Mouse (Mus musculus) testis, postnatal 10 days (tissue): Measurements from ENCODE around the gene Zfp553.

Source experiments
- DNase-seq: peaks from one replicate; pipeline ENCODE4 v3.0.0; 2021; ENCODE audit warnings: low spot score

Zfp553 gene

DNA sequence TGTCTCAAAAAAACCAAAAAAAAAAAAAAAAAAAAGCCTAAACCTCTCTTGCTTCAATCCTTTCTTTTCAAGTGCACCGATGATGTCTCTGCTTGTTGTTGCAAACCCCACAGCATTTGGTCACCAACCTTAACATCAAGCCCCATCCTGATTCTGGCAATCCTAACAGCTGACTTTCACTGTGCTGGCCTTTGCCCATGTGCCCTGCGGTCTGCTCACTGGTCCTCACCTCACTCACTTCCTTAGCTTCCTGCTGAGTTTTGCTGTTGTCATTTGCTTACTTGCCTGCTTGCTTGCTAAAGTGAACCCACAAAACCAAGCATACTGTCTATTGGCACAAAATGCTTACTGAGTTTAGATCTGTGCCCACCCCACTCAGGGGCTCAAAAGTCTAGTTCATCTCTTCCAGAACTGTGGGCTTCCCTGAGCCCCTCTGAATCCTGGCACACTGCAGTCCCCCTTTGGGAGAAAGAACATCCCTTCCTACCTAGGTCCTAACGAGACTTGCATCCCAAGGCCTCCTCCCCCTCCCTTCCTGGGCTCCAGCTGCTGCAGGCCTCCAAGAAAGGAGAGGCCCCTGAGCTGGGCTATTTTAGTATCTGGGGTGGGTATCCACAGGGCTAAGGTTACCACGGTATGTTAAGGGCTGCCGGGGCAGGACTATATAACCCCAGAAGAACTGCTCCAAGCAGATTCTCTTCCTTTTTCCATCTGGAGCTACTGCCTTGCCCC, 21.7 kb upstream of the Zfp553 start:
- no peak for DNase-seq

- DNase-seq = peak; percentile 60
Measured at GRCm38 (mm10) chr7:127212432-127213250, 20.2 kb upstream of the Zfp553 start.

DNA sequence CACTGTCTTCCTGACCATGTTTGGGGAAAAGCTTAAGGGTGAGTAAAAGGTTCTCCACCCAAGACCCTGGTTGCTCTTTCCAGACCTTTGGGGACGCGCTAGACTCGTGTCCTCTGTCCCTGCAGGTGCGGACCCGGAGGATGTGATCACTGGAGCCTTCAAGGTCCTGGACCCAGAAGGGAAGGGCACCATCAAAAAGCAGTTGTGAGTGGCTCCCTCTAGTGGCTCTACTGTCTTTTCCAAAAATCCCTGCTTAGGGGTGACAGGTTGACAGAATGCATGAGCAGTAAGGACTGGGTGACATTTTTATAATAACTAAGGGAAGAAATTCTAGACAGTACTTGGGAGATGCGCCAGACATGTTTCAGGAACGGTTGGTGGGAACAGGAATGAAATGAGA, 19.4 kb upstream of the Zfp553 start:
- peak; percentile 56 for DNase-seq

- DNase-seq = no peak
Measured at GRCm38 (mm10) chr7:127213930-127214329, 18.9 kb upstream of the Zfp553 start.

DNA sequence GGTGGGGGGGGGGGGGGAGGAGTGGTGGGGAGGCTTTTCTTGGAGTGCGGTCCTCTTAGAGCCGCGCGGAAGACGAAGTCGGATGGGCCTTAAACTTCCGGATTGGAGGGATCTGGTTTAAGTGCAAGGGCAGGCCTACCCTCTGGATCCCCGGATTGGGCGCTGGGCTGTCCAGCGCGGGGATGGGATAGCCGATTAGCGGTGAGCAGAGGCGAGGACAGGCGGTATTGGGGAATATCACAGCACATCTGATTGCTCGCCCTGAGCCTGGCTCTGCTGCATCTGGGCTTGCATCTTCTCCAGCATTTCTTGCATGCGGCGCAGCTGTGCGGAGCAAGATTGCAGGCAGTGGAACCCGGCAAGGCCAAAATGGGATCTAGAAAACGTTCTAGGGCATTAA, 18.3 kb upstream of the Zfp553 start:
- DNase-seq = no peak

GRCm38 (mm10) chr7:127214981-127215871, 17.6 kb upstream of the Zfp553 start:
- DNase-seq = peak; percentile 64

DNA sequence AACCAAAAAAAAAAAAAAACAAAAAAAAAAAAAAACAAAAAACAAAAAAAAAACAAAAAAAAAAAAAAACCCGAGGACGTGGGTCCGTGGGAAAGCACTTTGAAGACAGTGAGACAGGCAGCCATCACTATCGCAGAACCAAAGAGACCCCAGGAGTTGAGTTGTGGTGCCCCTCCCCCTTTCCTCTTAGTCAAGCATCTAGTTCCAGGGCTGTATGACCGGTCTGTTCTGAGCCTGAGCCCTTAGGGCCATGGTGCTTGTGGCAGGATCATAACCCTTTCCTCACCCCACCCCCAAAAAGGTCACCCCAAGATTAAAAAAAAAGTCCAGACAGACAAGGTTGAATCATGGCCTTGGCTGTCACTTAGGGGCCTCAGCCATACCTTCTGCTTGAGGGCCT, 16.6 kb upstream of the Zfp553 start:
- no peak for DNase-seq

- DNase-seq = no peak
Measured at GRCm38 (mm10) chr7:127217475-127217874, 15.4 kb upstream of the Zfp553 start.

DNA sequence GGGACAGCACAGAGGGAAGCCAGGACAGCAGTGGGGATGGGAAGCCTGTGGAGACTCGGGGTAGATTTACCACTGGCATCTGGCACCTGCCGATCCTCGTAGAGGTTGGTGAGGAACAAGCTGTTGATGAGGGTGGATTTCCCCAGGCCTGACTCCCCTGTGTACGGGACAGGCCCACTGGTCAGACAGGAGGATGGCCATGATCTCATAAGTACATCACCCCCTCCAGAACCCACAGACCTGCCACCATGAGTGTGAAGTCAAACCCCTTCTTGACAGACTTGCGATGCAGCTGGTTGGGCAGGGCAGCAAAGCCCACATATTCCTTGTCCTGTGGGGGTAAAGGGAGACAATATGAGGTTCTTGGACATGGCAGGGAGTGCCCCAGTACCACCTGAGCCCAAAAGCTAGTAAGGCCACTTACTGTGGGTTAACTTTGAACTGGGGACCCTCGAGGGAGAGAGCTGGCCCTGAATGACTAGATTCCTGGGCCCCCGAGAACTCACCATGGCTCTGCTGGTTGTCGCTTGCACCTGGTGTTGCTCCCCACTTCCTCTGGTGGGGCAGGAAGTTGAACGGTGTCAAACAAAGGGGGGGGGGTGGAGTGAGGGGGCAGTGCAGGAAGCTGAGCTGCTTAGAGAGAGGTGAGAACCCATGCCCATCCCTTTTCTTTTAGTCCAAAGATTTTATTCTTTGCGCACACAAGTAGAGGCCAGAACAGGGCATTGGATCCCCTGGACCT, 14.8 kb upstream of the Zfp553 start:
- DNase-seq = no peak

- no peak for DNase-seq
Measured at GRCm38 (mm10) chr7:127218670-127219069, 14.2 kb upstream of the Zfp553 start.

GRCm38 (mm10) chr7:127220440-127220839, 12.4 kb upstream of the Zfp553 start:
- no peak for DNase-seq

DNA sequence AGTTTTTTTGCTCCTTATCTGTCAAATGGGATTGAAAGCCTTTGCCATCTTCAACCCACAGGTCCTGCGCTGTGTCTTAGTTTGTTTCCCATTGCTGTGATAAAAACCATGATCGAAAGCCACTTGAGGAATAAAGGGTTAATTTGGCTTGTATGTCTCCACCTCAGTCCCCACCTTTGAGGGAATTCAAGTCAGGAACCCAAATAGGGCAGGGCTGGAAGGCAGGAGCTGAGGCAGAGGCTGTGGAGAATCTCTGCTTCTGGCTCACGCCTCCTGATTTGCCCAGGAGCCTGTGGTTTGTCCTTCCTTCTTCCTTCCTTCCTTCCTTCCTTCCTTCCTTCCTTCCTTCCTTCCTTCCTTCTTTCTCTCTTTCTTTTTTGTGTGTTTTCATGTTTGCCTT, 9.8 kb upstream of the Zfp553 start:
- DNase-seq = no peak

- DNase-seq = no peak
Measured at GRCm38 (mm10) chr7:127223515-127224478, 9.1 kb upstream of the Zfp553 start.

DNA sequence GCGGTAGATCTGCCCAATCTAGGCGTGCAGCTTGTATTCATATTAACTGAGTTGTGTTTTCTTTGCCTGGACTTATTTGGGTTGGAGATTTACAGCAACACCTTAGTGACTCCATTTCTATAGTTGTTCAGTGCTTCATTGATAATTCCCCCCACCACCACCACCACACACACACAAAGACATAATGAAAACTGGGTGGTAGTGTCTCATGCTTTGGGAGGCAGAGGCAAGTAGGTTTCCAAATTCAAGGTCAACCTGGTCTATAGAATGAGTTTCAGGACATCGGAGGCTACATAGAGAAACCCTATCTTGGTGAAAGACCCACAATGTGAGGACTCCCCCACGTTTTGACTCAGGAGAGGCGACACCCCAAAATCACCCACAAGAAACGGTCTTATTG, 8.2 kb upstream of the Zfp553 start:
- DNase-seq = no peak

- DNase-seq = no peak
Measured at GRCm38 (mm10) chr7:127225147-127225995, 7.5 kb upstream of the Zfp553 start.

GRCm38 (mm10) chr7:127228615-127229303, 4.1 kb upstream of the Zfp553 start:
- peak; percentile 90 for DNase-seq

DNA sequence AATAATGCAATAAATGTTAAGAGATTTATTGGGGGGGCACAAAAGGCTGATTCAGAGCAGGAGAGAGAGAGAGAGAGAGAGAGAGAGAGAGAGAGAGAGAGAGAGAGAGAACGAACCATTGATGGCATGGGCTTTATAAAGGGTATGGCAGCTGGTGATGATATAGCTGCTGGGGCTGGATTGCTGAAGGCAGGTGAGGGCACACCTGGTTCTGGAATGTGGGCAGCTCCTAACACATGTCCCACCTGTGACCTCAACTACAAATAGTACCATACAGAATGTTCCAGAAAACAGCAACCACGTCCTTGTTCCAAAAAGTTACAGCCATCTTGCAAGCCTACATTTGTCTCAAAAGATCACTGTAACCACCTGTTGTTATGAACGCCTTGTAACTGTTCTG, 1.5 kb upstream of the Zfp553 start:
- DNase-seq = no peak

DNA sequence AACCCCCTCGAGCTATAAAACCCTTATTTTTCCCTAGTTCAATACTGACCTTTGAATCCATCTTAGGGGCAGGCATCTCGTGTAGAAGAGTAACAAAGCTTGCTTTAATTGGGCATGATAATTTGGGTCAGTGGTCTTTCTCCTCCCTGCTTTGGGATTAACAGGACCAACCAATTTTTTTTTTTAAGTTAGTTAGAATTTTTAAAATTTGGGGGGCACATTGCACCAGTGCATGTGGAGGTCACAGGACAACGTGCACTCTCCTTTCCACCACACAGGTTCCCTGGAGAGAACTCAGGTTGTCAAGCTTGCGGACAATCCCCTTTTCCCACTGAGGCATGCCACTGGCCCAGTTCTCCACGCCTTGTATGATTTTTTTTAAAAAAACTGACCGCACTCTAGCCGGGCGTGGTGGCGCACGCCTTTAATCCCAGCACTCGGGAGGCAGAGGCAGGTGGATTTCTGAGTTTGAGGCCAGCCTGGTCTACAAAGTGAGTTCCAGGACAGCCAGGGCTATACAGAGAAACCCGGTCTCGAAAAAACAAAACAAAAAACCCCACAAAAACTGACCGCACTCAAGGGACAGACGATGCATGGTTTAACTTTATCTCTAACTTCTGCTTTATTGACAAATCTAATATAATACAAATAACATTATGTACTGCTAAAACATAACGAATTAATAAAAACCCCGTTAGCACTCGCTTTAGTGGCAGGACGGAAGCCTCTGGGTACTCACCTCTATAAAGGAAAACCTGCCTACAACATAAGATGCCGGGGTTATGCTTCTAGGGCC, 837 bp upstream of the Zfp553 start:
- no peak for DNase-seq
